Mouse (Mus musculus): ENCODE results near the gene Rbbp6.

DNA sequence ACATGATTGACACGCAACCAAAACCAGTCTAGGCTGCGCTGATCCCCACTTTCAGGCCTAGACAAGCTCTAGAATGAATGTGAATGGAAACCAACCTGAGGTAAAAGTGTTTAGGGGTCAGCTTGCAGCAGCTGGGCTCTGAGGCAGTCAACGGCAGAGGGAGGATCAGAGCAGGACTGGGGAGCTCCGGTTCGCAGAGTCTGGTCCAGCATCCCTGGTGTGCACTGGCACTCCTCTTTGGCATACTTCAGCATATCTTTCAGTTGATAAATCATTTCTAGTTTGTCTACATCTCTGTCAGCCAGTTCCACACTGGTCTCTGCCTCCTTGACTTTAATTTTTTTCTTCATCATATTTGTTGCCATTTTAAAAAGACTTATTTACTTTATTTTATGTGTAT is 48.0 kb downstream of the Rbbp6 start:
- TF ChIP-seq CTCF (IDR thresholded peaks at IDR 0.05; ENCODE audit: low read depth) = no peak
- no peak for TF ChIP-seq EP300 (optimal IDR thresholded peaks at IDR 0.05)
